Mouse (Mus musculus): ENCODE measurements around the gene Krtap1-5. TPM values are rescaled to one million over a fixed set of nuclear protein-coding genes. Genes with fewer than 3 reads are reported as not detected.
A peak's percentile ranks its signal among the peaks of the same experiment; 100 is the strongest.

Gene Krtap1-5
- total RNA-seq, 2 experiments from 2014 or later: not detected

GRCm38 (mm10) chr11:99581051-99581450, 235 bp upstream of the Krtap1-5 start:
- no peak for TF ChIP-seq CTCF (IDR thresholded peaks at IDR 0.05)
- DNase-seq (ENCODE audit: extremely low spot score in 1 of 2, low spot score in 2 of 2): no peak
- intact Hi-C loops (cut with DNase I): no loop called here
- no peak overlapping the region for H3K27ac ChIP-seq
- no peak overlapping the region for H3K4me3 ChIP-seq

- no peak overlapping the region for H3K27ac ChIP-seq
- H3K4me3 ChIP-seq: no peak overlapping the region
- DNase-seq (ENCODE audit: extremely low spot score in 1 of 2, low spot score in 2 of 2): peak; percentile 57 to 66
- peak; percentile 89 for TF ChIP-seq CTCF (IDR thresholded peaks at IDR 0.05)
- intact Hi-C loops (cut with DNase I): loop anchor here (10.0 kb wide), 1 partner anchor 431 kb away; no protein-coding TSS in a partner anchor
Observed at GRCm38 (mm10) chr11:99574106-99574505, 6.7 kb downstream of the Krtap1-5 start.

- intact Hi-C loops (cut with DNase I): loop anchor here (1.0 to 10.0 kb wide), 2 partner anchors 107 to 432 kb away; no protein-coding TSS in a partner anchor
- Histone ChIP-seq H3K27ac (no peak overlapping the region), H3K4me3 (no peak overlapping the region)
- TF ChIP-seq CTCF (IDR thresholded peaks at IDR 0.05): no peak
- DNase-seq (ENCODE audit: extremely low spot score in 1 of 2, low spot score in 2 of 2): no peak
Observed at GRCm38 (mm10) chr11:99573164-99573563, 7.7 kb downstream of the Krtap1-5 start.

GRCm38 (mm10) chr11:99566530-99566929, 14.3 kb downstream of the Krtap1-5 start, which contains the start of gene Krtap3-1:
Gene Krtap3-1 (minus strand): TSS chr11:99566630.
- TF ChIP-seq CTCF (IDR thresholded peaks at IDR 0.05): no peak
- no peak within 1 kb of the TSS for H3K4me3 ChIP-seq
- DNase-seq (ENCODE audit: extremely low spot score in 1 of 2, low spot score in 2 of 2): no peak
- H3K27ac ChIP-seq: no peak within 1 kb of the TSS
- intact Hi-C loops (cut with DNase I): no loop called here

GRCm38 (mm10) chr11:99562580-99562979, 18.2 kb downstream of the Krtap1-5 start:
- TF ChIP-seq CTCF (IDR thresholded peaks at IDR 0.05): no peak
- no peak for DNase-seq (ENCODE audit: extremely low spot score in 1 of 2, low spot score in 2 of 2)
- no peak overlapping the region for H3K27ac ChIP-seq
- H3K4me3 ChIP-seq: no peak overlapping the region
- intact Hi-C loops (cut with DNase I): no loop called here

DNA sequence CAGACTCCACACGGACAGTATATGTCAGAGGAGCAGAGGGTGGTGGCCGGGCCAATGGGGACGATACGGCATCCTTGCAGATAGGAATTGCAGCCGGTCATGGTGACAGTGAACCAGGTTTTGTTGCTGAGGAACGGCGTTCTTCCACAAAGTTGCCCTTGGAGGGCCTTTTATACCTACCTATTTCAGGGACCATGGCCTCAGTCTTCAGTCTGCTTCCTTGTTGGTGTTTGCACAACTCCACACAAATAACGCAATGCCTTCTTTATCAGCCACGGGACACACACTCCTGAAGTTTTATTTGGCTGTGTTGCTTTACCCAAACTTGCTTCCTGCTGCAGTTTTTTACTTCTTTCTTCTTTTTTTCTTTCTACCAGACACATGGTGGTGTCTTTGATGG, 21.4 kb downstream of the Krtap1-5 start, which contains the start of gene Gm11939:
TSS of gene Gm11939 (minus strand) at position 101 of the 400 bp plus-strand sequence.
- Histone ChIP-seq H3K4me3 (no peak within 1 kb of the TSS), H3K27ac (no peak within 1 kb of the TSS)
- no peak for TF ChIP-seq CTCF (IDR thresholded peaks at IDR 0.05)
- no peak for DNase-seq (ENCODE audit: extremely low spot score in 1 of 2, low spot score in 2 of 2)
- intact Hi-C loops (cut with DNase I): loop anchor here (5.0 kb wide), 1 partner anchor 73 kb away; no protein-coding TSS in a partner anchor

GRCm38 (mm10) chr11:99557976-99558745, 22.7 kb downstream of the Krtap1-5 start:
- intact Hi-C loops (cut with DNase I): loop anchor here (5.0 kb wide), 1 partner anchor 74 kb away; no protein-coding TSS in a partner anchor
- Histone ChIP-seq H3K27ac (no peak overlapping the region), H3K4me3 (no peak overlapping the region)
- TF ChIP-seq CTCF (IDR thresholded peaks at IDR 0.05): no peak; the same call in 1 of the 2 replicates
- DNase-seq (ENCODE audit: extremely low spot score in 1 of 2, low spot score in 2 of 2): no peak

DNA sequence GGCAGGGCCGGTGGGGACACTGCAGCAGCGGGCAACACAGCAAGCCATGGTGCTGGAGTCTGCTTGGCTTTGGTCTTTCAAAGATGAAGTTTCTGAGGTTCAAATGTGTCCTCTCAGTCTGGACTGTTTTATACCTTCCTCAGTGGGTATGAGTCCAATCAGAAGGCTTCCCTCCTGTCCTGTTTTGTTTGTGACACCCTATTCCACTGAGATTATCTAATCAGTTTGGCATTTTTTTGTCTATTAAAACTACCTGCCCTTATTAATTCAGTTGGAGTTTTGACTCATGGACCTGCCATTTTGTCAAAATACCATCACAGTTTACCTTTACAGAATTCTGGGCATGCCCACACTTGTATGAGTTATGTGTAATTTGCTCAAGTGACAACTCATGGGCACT, 24.1 kb downstream of the Krtap1-5 start, which contains the start of gene Krtap3-2:
TSS of gene Krtap3-2 (minus strand) at position 101 of the 400 bp plus-strand sequence.
- DNase-seq (ENCODE audit: extremely low spot score in 1 of 2, low spot score in 2 of 2): no peak
- TF ChIP-seq CTCF (IDR thresholded peaks at IDR 0.05): no peak
- intact Hi-C loops (cut with DNase I): loop anchor here (5.0 kb wide), 1 partner anchor 76 kb away; no protein-coding TSS in a partner anchor

GRCm38 (mm10) chr11:99556195-99556594, 24.6 kb downstream of the Krtap1-5 start:
- no peak for DNase-seq (ENCODE audit: extremely low spot score in 1 of 2, low spot score in 2 of 2)
- H3K4me3 ChIP-seq: no peak overlapping the region
- no peak for TF ChIP-seq CTCF (IDR thresholded peaks at IDR 0.05)
- no peak overlapping the region for H3K27ac ChIP-seq
- intact Hi-C loops (cut with DNase I): loop anchor here (5.0 kb wide), 1 partner anchor 76 kb away; no protein-coding TSS in a partner anchor

More for the DNA sequence above, 24.1 kb downstream of the Krtap1-5 start, which contains the start of gene Krtap3-2:
- no peak within 1 kb of the TSS for H3K4me3 ChIP-seq
- H3K27ac ChIP-seq: no peak within 1 kb of the TSS

DNA sequence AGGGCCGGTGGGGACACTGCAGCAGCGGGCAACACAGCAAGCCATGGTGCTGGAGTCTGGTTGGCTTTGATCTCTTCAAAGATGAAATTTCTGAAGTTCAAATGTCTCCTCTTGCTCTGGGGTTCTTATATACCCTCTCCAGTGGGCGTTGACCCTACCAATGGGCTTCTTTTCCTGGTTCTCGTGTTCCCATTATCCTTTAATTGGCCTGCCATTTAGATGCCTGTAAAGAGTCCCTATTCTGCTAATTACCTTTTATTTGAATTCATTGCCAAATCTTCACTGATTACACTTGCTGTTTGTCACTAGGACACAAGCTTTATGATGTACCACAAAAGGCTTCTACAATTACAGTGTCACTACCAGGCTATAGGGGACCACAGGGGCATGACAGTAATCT, 30.1 kb downstream of the Krtap1-5 start, which contains the start of gene Krtap3-3:
TSS of gene Krtap3-3 (minus strand) at position 101 of the 400 bp plus-strand sequence.
- H3K27ac ChIP-seq: no peak within 1 kb of the TSS
- TF ChIP-seq CTCF (IDR thresholded peaks at IDR 0.05): no peak
- no peak for DNase-seq (ENCODE audit: extremely low spot score in 1 of 2, low spot score in 2 of 2)
- intact Hi-C loops (cut with DNase I): no loop called here
- no peak within 1 kb of the TSS for H3K4me3 ChIP-seq

DNA sequence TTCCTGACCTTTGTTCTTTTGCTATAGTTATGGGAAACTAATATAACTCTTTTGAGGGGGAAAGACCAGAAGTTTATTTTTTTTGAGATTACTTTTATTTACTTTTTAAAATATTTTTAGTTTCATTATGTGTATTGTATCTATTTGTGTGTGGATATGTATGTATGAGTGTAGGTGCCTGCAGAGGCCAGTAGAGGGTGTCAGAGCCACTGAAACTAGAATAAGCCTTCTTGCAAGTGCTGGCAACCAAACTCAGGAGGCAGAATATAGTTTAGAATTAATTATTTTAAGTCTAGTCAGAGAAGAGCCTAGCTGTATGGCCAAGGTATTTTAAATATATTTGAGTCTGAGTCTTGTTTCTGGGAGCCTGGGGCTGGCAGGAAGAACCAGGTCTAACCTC, 32.9 kb downstream of the Krtap1-5 start:
- no peak for DNase-seq (ENCODE audit: extremely low spot score in 1 of 2, low spot score in 2 of 2)
- TF ChIP-seq CTCF (IDR thresholded peaks at IDR 0.05): no peak; the same call in 1 of the 2 replicates
- Histone ChIP-seq H3K4me3 (no peak overlapping the region), H3K27ac (no peak overlapping the region)
- intact Hi-C loops (cut with DNase I): no loop called here

DNA sequence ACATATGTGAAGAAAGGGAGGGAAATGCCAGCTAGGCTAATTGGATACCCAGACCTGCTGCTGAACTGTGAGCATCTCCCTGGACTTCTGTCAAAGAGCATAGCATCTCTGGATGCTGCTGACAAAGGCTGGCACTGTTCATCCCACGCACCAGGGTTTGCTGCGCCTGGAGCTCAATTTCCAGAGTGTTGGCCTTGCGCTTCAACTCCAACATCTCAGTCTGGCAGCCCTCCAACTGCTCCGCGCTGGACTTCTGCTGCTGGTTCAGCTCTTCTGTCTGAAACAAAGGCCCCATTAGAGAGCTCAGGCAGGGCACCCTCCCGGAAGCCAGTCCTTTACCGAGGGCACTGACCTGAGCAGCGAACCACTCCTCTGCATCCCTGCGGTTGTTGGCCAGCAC, 41.1 kb downstream of the Krtap1-5 start:
- DNase-seq (ENCODE audit: extremely low spot score in 1 of 2, low spot score in 2 of 2): peak; percentile 17 to 28
- intact Hi-C loops (cut with DNase I): no loop called here
- TF ChIP-seq CTCF (IDR thresholded peaks at IDR 0.05): no peak
- Histone ChIP-seq H3K4me3 (no peak overlapping the region), H3K27ac (no peak overlapping the region)

Other genes with a start within 250 kb of the Krtap1-5 start
- not detected for gene Krt26, start 243.1 kb downstream of the Krtap1-5 start, total RNA-seq (2021)
- gene Krt27, start 229.9 kb downstream of the Krtap1-5 start, total RNA-seq (2021): not detected
- gene Krt28, start 206.1 kb downstream of the Krtap1-5 start, total RNA-seq (2021): not detected
- 10 to 100 TPM in 1 of 2 experiments, 1 to 10 TPM in 1; 9.6 to 10.1 TPM for gene Krt10, start 191.7 kb downstream of the Krtap1-5 start, total RNA-seq (2021)
- gene Krt12, start 158.8 kb downstream of the Krtap1-5 start, total RNA-seq (2021): 10 to 100 TPM in 1 of 2 experiments, 1 to 10 TPM in 1; 8.7 to 11.6 TPM
- gene Krt20, start 142.9 kb downstream of the Krtap1-5 start, total RNA-seq (2021): not detected
- not detected for gene Krt23, start 87.9 kb downstream of the Krtap1-5 start, total RNA-seq (2021)
- not detected for gene Krt39, start 59.7 kb downstream of the Krtap1-5 start, total RNA-seq (2021)
- gene Krt40, start 37.9 kb downstream of the Krtap1-5 start, total RNA-seq (2021): not detected
- gene Krtap3-3, start 30.2 kb downstream of the Krtap1-5 start, total RNA-seq (2021): not detected
- not detected for gene Krtap3-2, start 24.2 kb downstream of the Krtap1-5 start, total RNA-seq (2021)
- gene Gm11939, start 21.6 kb downstream of the Krtap1-5 start, total RNA-seq (2021): not detected
- not detected for gene Krtap3-1, start 14.4 kb downstream of the Krtap1-5 start, total RNA-seq (2021)
- not detected for gene Krtap1-4, start 2.6 kb upstream of the Krtap1-5 start, total RNA-seq (2021)
- gene Krtap1-3, start 10.3 kb upstream of the Krtap1-5 start, total RNA-seq (2021): not detected
- gene Krtap9-3, start 17.1 kb upstream of the Krtap1-5 start, total RNA-seq (2021): not detected
- not detected for gene Gm11938, start 22.3 kb upstream of the Krtap1-5 start, total RNA-seq (2021)
- not detected for gene Gm11937, start 29.2 kb upstream of the Krtap1-5 start, total RNA-seq (2021)
- gene Krtap2-4, start 33.8 kb upstream of the Krtap1-5 start, total RNA-seq (2021): not detected
- gene Gm11562, start 39.4 kb upstream of the Krtap1-5 start, total RNA-seq (2021): not detected
- not detected for gene Krtap4-1, start 47.2 kb upstream of the Krtap1-5 start, total RNA-seq (2021)
- not detected for gene Krtap4-2, start 54.1 kb upstream of the Krtap1-5 start, total RNA-seq (2021)
- not detected for gene Krtap4-7, start 63.1 kb upstream of the Krtap1-5 start, total RNA-seq (2021)
- not detected for gene Gm11555, start 69.2 kb upstream of the Krtap1-5 start, total RNA-seq (2021)
- not detected for gene Gm11563, start 77.9 kb upstream of the Krtap1-5 start, total RNA-seq (2021)
- gene Krtap4-6, start 84.9 kb upstream of the Krtap1-5 start, total RNA-seq (2021): not detected
- not detected for gene Gm14190, start 109.7 kb upstream of the Krtap1-5 start, total RNA-seq (2021)
- gene Gm14180, start 153.3 kb upstream of the Krtap1-5 start, total RNA-seq (2021): not detected
- not detected for gene Gm11595, start 191.9 kb upstream of the Krtap1-5 start, total RNA-seq (2021)
- gene Krtap4-8, start 199.7 kb upstream of the Krtap1-5 start, total RNA-seq (2021): not detected
- gene Krtap4-9, start 204.2 kb upstream of the Krtap1-5 start, total RNA-seq (2021): not detected
- gene Gm11596, start 212.5 kb upstream of the Krtap1-5 start, total RNA-seq (2021): not detected
- gene Gm11569, start 217.9 kb upstream of the Krtap1-5 start, total RNA-seq (2021): not detected
- not detected for gene Gm11554, start 223.4 kb upstream of the Krtap1-5 start, total RNA-seq (2021)
- not detected for gene Krtap4-13, start 228.9 kb upstream of the Krtap1-5 start, total RNA-seq (2021)
- gene Gm11564, start 234.7 kb upstream of the Krtap1-5 start, total RNA-seq (2021): not detected